Mouse (Mus musculus) kidney, adult 9 months (tissue): ENCODE measurements at regions not wholly inside any gene's neighbourhood (a gene's known extent, or its start where the extent isn't known, plus 50 kb on each side); places are given as distances from the start of the nearest gene placed in this dataset.
"Not testable (repeated sequence)": the region's sequence is repeated elsewhere in the genome, so short reads cannot be mapped to it uniquely, and the experiment has no call there.

Source experiments
- DNase-seq: peaks from one replicate; pipeline ENCODE4 v3.0.0; 2022

DNA sequence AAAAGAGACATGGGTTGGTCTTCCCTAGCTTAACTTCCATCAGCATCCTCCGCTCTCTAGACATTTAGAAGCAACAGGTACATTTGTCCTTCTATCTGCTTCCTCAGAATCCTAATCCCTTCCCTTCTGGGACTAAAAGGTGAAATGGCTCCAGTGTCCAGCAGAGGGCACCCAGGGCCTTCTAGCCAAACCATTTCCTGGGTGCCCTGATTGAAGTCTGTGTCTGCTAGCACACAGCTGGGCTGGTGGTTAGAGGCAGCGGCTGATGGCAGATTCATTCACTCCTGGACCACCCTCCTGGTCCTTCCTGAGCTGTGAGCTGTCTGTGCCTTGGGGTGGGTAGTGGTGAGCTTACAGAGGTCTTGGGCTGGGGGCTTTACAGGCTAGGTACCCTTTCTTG lies 76.5 kb upstream of the Col13a1 start:
- DNase-seq, result peak; percentile 61

DNA sequence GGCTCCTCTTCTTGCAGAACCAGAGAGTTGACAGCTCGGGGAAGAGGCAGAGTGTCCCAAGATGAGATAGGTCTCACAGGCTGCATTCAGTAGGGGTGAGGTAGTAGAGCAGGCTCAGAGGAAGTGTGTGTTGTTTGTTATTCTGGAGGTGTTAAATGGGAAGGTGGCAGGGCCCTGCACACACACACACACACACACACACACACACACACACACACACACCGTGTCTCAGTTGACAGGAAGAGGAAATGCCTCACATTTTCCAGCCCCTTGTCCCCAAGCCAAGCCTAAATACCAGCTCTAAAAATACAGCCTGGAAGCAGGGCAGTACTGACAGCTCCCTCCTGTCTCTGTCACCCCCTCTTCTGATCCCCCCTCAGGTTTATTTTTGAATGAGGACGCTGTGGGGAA lies 70.9 kb upstream of the Col13a1 start:
- DNase-seq, result peak; percentile 58

- DNase-seq, result no peak
These were observed 65.5 kb upstream of the Col13a1 start for GRCm38 (mm10) chr10:62044408-62044807.

- no peak for DNase-seq
These were observed 61.0 kb upstream of the Col13a1 start for GRCm38 (mm10) chr10:62039915-62040314.

GRCm38 (mm10) chr10:62038656-62039055 lies 59.7 kb upstream of the Col13a1 start:
- DNase-seq, result no peak

DNA sequence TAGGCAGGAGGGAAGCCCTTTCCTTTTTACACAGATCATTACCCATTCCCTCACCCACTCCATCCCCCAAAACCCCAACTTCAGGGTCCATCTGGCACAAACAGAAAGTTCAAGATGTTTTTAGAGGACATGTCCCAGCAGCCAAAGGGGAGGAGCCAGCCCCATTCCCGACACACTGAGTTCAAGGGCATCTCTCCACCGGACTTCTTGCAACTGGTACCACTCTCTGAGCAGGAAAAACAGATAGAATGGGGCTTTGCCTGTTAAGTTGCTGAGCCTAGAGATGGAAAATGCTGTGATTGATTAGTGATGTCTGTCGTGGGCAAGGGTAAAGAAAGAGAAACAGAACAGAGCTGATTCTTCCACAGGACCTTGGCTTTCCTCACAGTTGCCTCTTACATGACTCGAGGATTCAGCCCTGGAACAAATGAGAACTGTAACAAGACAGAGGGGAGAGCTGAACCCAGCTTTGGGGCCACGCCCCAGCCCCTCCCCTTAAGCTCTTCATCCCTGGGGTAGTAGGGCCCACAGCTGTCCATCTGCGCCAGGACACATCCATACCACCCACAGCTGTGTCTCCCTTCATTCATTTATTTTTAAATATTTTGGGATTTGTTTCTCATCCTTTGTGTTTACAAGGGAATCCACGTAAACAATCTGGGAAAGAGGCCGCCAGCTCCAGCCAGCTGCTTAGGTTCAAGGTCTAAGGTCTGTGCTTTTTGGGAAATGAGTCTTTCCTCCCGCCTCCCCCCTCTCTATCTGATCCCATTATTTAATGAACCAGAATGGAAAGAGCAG lies 58.7 kb upstream of the Col13a1 start:
- no peak for DNase-seq

DNA sequence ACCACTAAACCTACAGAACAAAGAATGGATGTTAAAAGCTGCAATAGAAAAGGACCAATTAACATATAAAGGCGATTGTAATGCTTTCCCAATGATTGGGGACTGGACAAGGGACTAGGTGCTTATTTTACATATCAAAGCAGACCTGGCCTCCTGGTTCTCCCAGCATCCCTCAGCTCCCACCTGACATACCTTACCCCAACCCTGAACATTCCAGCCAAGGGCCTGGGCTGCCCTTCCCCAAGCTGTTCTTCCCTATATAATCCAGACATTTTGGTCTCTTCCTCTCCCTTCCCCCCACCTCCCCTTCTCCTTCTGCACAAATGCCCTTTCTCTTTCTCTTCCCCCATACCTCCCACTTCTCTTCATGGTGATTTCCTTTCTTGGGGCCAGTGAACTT lies 57.9 kb upstream of the Col13a1 start:
- DNase-seq, result no peak

DNA sequence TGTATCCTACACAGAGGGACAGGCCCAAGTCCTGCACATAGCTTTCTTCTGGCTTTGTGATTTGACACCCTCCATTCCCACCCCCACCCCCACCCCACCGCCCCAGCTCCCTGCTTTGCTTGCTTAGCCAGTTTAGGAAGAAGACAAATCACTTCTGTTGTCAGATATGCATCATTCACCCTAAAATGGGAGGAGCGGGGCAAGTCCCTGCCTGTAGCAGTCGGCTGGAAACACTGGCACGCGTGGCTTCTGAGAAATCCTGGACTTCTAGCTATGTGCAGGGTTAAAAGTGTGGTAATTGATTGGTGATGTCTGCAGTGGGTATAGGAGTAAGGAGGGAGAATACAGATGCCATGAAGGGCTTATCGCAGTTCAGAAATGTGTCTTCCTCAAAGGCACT lies 55.4 kb upstream of the Col13a1 start:
- no peak for DNase-seq

DNA sequence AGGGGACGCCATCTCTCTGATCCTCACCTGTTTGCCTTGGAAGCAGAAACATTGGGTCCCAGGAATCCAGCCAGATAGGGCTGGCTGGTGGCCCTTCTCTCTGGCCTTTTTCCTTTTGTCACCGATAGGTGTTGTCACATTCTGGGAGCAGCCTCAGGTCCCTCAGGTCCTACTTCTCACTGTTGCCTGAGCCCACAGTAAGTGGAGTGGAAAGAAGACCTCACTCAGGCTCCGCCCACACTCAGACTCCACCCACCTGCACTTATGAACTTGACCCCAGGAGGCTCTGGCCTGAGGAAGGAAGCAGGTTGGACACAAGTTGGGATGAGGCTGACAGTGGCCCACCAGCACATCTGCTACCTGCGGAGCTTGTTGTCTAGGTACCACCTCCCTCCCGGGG lies 54.8 kb upstream of the Col13a1 start:
- DNase-seq, result no peak

GRCm38 (mm10) chr10:62031986-62032385 lies 53.1 kb upstream of the Col13a1 start:
- not testable (repeated sequence) for DNase-seq

DNA sequence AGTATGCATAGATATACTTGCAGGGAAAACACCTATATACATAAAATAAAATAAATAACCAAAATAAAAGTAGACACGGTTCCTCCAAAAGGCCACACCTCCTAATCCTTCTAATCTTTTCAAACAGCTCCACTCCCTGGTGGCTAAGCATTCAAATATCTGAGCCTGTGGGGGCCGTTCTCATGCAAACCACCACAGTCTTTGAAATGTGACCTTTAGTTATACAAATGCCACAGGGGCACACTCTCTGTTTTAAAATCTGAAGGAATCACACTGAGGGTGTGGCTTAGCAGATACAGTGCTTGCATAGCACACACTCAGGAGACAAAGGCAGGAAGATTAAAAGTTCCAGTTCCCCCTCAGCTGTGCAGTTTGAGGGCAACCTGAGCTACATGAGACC lies 50.4 kb upstream of the Col13a1 start:
- DNase-seq, result no peak
